Mouse (Mus musculus): ENCODE measurements around the gene Ddx5. TPM values are rescaled to one million over a fixed set of nuclear protein-coding genes. Genes with fewer than 3 reads are reported as not detected.

The Ddx5 gene
- 267 and 282 TPM in 2 replicates for total RNA-seq (2014; rRNA removed; ENCODE audit: low replicate concordance)
- 165 and 173 TPM in 2 replicates for polyA plus RNA-seq (2015; fragmentation: Nextera tagmentation; extraction: Ambion mirVana)

DNA sequence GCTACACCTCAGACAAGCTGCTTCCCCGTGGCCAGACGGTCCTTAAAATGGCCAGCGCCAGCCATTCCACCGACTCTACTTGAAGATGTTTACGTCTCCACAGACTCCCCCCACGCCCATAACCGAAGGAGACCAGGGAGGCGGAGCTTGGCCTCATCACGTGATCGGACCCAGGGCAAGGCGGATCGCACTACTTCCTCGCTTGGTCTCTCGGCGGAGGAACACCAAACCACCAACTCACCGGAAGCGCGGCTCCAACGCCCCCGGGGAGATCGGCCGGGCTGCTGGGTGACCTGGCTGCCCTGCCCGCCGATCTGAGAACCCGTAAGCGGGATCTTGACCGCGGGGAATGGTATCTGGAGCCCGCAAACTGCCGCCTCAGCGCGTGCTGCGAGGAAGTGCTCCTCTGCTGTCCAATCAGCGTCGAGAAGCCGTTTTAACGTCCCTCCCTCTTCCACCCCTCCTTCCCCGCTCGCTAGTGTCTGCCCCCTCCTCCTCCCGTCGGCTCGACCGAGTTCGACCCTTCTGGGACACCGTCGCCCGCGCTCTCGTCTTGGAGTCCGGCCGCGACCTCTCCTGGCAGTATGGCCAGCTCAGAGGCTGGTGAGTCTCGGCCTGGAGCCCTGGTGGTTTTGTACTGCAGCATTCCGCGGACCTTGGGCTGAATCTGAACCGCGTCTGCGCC, at the start of gene Ddx5, which contains the start of gene Cep95:
TSS of gene Ddx5 (minus strand) at position 411 of the 685 bp plus-strand sequence.
TSS of gene Cep95 (plus strand) at position 478 of the 685 bp plus-strand sequence.
- ATAC-seq (ENCODE audit: insufficient read depth, low read depth) (peak; percentile 87), DNase-seq (ENCODE audit: low spot score) (peak; percentile 98)
- Histone ChIP-seq H3K4me2 (ENCODE audit: low read depth, low read length) (peak within 1 kb of the TSS; percentile 67), H3K4me3 (ENCODE audit: low read depth, low read length) (peak within 1 kb of the TSS; percentile 95), H3K27ac (ENCODE audit: low read depth) (peak within 1 kb of the TSS; percentile 99), H3K36me3 (replicated peaks; ENCODE audit: control insufficient read depth, insufficient read depth, low read length) (peaks cover 38% of the 10 kb centered on the region), H3K27me3 (ENCODE audit: control insufficient read depth, insufficient read depth, low read length) (no peaks in the 10 kb centered on the region), H3K9ac (replicated peaks; ENCODE audit: low read depth, low read length) (peak within 1 kb of the TSS; percentile 97), H3K9me3 (replicated peaks; ENCODE audit: control insufficient read depth, low read length) (no peaks in the 10 kb centered on the region), H3K4me1 (ENCODE audit: control insufficient read depth, insufficient read depth) (peaks cover 20% of the 10 kb centered on the region)
- TF ChIP-seq CTCF (IDR thresholded peaks at IDR 0.05; ENCODE audit: low read depth) (peak; percentile 39), EP300 (IDR thresholded peaks at IDR 0.05; ENCODE audit: low read depth) (peak; percentile 36)
- WGBS = under 1% methylated on average over 58 of the region's 58 CpGs

DNA sequence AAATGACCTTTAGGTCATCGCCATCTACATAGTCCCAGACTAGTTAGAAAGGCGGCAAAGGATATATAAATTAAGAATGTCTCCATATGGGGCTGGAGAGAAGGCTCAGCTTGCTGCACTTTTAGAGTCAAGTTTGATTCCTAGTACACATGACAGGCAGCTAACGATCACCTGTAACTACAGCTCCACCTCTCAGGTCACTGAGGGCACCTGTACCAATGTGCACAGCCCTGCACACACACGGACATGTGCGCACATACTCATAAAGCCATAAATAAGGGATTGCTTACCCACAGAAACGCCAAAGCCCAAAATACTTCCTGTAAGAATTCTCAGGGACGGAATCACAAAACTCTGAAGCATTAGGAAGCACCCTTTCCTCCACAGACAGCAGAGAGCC, 39.1 kb upstream of the Ddx5 start:
- Histone ChIP-seq H3K9ac (replicated peaks; ENCODE audit: low read depth, low read length) (no peak overlapping the region), H3K9me3 (replicated peaks; ENCODE audit: control insufficient read depth, low read length) (no peaks in the 10 kb centered on the region), H3K27ac (ENCODE audit: low read depth) (no peak overlapping the region), H3K36me3 (replicated peaks; ENCODE audit: control insufficient read depth, insufficient read depth, low read length) (peaks cover 79% of the 10 kb centered on the region), H3K27me3 (ENCODE audit: control insufficient read depth, insufficient read depth, low read length) (no peaks in the 10 kb centered on the region), H3K4me1 (ENCODE audit: control insufficient read depth, insufficient read depth) (peaks cover 5% of the 10 kb centered on the region; the same call in 1 of the 2 replicates), H3K4me2 (ENCODE audit: low read depth, low read length) (no peak overlapping the region), H3K4me3 (ENCODE audit: low read depth, low read length) (no peak overlapping the region)
- DNase-seq (ENCODE audit: low spot score) (no peak), ATAC-seq (ENCODE audit: insufficient read depth, low read depth) (no peak)
- 94% methylated on average over 7 of the region's 7 CpGs for WGBS
- TF ChIP-seq CTCF (IDR thresholded peaks at IDR 0.05; ENCODE audit: low read depth) = no peak
- no peak for TF ChIP-seq EP300 (IDR thresholded peaks at IDR 0.05; ENCODE audit: low read depth)

DNA sequence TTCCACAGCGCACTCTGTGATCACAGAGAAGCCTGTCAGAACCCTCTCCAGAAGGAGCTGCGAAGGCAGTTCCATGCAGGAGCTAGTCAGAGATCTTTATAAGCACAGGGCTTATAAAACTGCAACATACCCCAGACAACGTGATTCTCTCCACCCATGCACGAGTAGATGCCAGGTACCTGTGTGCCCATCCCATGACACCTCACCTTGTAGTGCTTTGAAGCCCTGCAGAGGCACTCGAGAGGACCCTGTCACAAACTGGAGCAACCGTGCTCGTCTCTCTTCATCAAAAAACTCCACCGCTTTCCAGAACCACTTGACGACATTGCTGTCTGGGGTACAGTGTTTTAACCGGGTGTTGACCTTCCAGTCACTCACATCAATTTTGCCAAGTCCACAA, 35.4 kb upstream of the Ddx5 start:
- no peaks in the 10 kb centered on the region for H3K4me1 ChIP-seq (ENCODE audit: control insufficient read depth, insufficient read depth)
- H3K4me2 ChIP-seq (ENCODE audit: low read depth, low read length) = no peak overlapping the region
- no peak overlapping the region for H3K27ac ChIP-seq (ENCODE audit: low read depth)
- WGBS = 79% methylated on average over 10 of the region's 10 CpGs
- no peaks in the 10 kb centered on the region for H3K27me3 ChIP-seq (ENCODE audit: control insufficient read depth, insufficient read depth, low read length)
- no peaks in the 10 kb centered on the region for H3K9me3 ChIP-seq (replicated peaks; ENCODE audit: control insufficient read depth, low read length)
- TF ChIP-seq EP300 (IDR thresholded peaks at IDR 0.05; ENCODE audit: low read depth) (no peak), CTCF (IDR thresholded peaks at IDR 0.05; ENCODE audit: low read depth) (no peak)
- DNase-seq (ENCODE audit: low spot score) = no peak
- no peak overlapping the region for H3K9ac ChIP-seq (replicated peaks; ENCODE audit: low read depth, low read length)
- H3K36me3 ChIP-seq (replicated peaks; ENCODE audit: control insufficient read depth, insufficient read depth, low read length) = peaks cover 76% of the 10 kb centered on the region
- ATAC-seq (ENCODE audit: insufficient read depth, low read depth) = no peak
- H3K4me3 ChIP-seq (ENCODE audit: low read depth, low read length) = no peak overlapping the region

DNA sequence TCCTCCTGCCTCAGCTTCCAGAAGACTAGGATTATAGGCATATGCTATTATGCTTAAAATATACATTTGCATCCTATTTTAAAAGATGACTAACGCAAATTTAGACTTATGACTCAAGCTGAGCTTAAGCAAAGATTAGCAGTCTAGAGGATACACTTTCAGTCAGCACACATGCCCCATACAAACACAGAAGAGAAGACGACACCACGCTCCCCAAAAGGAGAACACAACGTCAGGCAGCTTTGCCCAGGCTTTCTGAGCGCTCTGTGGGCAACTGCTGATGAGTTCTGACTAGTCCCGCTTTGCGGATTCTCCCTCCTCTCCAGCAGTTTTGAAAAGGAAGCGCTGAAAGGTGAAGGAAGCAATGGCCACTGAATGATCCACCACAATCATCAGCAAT, 34.8 kb upstream of the Ddx5 start:
- WGBS = 89% methylated on average over 8 of the region's 8 CpGs
- Histone ChIP-seq H3K36me3 (replicated peaks; ENCODE audit: control insufficient read depth, insufficient read depth, low read length) (peaks cover 76% of the 10 kb centered on the region), H3K4me3 (ENCODE audit: low read depth, low read length) (no peak overlapping the region)

DNA sequence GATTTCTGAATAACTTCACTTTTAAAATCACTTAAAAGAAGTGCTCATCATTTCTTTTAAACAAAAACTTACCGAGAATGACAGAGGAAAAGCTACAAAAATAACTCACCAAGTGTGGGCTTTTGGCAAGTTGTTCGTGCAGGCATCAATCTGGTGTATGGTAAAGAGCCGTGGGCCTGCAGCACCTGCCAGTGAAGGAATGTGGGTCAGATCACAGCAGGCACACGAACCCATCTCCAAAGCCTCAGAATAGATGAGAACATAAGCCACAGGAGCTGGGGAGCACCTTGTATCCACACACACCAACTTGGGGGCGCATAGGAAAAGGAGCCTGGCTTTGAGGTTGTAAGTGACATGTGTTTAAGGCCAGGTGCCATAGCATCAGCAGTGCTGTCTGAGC, 33.9 kb upstream of the Ddx5 start:
- Histone ChIP-seq H3K4me1 (ENCODE audit: control insufficient read depth, insufficient read depth) (peaks cover 7% of the 10 kb centered on the region; the same call in 1 of the 2 replicates), H3K9ac (replicated peaks; ENCODE audit: low read depth, low read length) (no peak overlapping the region), H3K36me3 (replicated peaks; ENCODE audit: control insufficient read depth, insufficient read depth, low read length) (peaks cover 70% of the 10 kb centered on the region), H3K4me3 (ENCODE audit: low read depth, low read length) (no peak overlapping the region), H3K27ac (ENCODE audit: low read depth) (no peak overlapping the region), H3K27me3 (ENCODE audit: control insufficient read depth, insufficient read depth, low read length) (no peaks in the 10 kb centered on the region), H3K4me2 (ENCODE audit: low read depth, low read length) (no peak overlapping the region), H3K9me3 (replicated peaks; ENCODE audit: control insufficient read depth, low read length) (no peaks in the 10 kb centered on the region)
- ATAC-seq (ENCODE audit: insufficient read depth, low read depth) (no peak), DNase-seq (ENCODE audit: low spot score) (no peak)
- TF ChIP-seq CTCF (IDR thresholded peaks at IDR 0.05; ENCODE audit: low read depth) (no peak), EP300 (IDR thresholded peaks at IDR 0.05; ENCODE audit: low read depth) (no peak)
- WGBS = 71% methylated on average over 5 of the region's 5 CpGs

More for the DNA sequence above, 34.8 kb upstream of the Ddx5 start:
- Histone ChIP-seq H3K4me2 (ENCODE audit: low read depth, low read length) (no peak overlapping the region), H3K27ac (ENCODE audit: low read depth) (no peak overlapping the region), H3K27me3 (ENCODE audit: control insufficient read depth, insufficient read depth, low read length) (no peaks in the 10 kb centered on the region), H3K9ac (replicated peaks; ENCODE audit: low read depth, low read length) (no peak overlapping the region), H3K4me1 (ENCODE audit: control insufficient read depth, insufficient read depth) (no peaks in the 10 kb centered on the region), H3K9me3 (replicated peaks; ENCODE audit: control insufficient read depth, low read length) (no peaks in the 10 kb centered on the region)
- no peak for TF ChIP-seq EP300 (IDR thresholded peaks at IDR 0.05; ENCODE audit: low read depth)
- TF ChIP-seq CTCF (IDR thresholded peaks at IDR 0.05; ENCODE audit: low read depth) = no peak
- DNase-seq (ENCODE audit: low spot score) = no peak
- ATAC-seq (ENCODE audit: insufficient read depth, low read depth) = no peak

All from heart, postnatal 0 days (tissue).